Mouse (Mus musculus) cerebellum, postnatal 14 days (tissue): ENCODE data around the gene Sele.

Experiments
- DNase-seq, 2 experiments: peaks; one replicate each; pipeline ENCODE4 v3.0.0; 2021; ENCODE audit warnings: mixed read lengths in 2 of 2

The Sele gene

GRCm38 (mm10) chr1:164073091-164073490, 25.1 kb downstream of the Sele start:
- DNase-seq, result no peak

GRCm38 (mm10) chr1:164073803-164074202, 25.8 kb downstream of the Sele start:
- no peak for DNase-seq

GRCm38 (mm10) chr1:164074606-164075140, 26.6 kb downstream of the Sele start:
- DNase-seq, result no peak

- DNase-seq, result no peak
Measured at GRCm38 (mm10) chr1:164075416-164075815, 27.4 kb downstream of the Sele start.

- no peak for DNase-seq
Measured at GRCm38 (mm10) chr1:164076441-164076840, 28.4 kb downstream of the Sele start.

- no peak for DNase-seq
Measured at GRCm38 (mm10) chr1:164077031-164077430, 29.0 kb downstream of the Sele start.

DNA sequence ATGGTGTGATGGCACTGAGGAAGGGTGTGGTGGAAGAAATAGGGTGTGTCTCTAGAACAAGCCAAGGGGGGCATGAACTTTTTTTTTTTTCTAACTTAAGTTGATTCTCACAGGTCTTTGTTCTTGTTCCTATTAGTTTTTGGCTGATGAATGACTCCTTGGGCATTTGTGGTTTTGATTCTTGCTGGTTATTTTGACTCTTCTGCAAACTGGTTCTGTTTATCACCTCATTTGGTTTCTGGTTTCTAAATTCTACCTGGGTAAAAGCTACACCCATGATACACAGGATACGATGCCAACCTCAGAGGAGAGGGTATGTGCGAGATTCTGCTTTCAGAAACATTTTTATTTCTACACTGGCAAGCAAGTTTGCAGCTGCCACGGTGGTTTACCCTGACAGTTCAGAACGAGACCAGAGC, 30.3 kb downstream of the Sele start:
- DNase-seq, result no peak

DNA sequence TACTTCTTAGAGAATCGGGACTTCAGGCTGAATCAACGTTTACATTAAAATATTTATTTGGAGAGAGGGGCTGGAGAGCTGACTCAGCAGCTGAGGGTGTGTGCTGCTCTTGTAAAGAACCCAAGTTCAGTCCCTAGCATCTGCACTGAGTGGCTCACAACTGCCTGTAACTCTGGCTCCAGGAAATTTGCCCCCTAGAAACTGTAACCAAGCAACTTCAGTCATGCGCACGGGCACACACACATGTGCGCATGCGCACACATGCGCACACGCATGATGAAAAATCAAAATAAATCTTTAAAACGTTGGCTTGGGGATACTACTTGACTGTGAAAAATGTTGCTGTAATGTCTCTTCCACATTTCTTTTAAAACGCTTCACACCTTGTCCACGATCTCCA, 31.1 kb downstream of the Sele start:
- no peak for DNase-seq

DNA sequence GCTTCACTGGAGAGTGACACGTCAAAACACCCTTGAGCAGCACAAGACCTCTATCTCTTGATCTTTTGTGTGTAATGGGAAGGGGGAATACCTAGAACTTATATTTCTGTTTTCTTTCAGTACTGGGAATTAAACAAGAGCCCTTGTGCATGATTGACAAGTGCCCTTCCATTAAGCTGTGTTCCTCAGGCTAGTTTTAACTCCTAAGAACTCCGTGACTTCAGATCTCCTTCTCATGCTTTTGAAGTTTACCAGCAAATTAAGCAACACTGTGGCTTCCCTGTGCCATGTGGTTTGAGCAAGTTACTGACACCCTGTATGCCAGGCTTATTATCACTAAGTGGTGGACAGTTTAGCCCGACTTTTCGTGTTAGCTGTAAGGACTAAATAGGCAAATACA, 35.0 kb downstream of the Sele start:
- no peak for DNase-seq

DNA sequence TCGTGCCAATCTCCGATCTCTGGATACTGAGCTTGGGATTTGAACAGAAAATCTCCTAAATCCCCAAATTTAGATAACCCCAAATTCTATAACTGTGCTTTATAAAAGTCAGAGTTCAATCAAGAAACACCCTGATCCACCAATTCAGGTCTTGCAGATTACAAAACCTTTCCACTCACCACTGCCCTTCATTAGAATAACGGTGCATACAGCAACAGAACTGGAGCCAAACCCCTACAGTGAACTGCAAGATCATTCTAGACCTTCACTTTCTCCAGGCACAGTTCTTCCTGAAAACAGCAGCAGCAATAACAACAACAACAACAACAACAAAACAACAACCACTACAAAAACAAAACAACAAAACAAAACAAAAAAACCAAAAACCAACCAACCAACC, 38.8 kb downstream of the Sele start:
- no peak for DNase-seq

DNA sequence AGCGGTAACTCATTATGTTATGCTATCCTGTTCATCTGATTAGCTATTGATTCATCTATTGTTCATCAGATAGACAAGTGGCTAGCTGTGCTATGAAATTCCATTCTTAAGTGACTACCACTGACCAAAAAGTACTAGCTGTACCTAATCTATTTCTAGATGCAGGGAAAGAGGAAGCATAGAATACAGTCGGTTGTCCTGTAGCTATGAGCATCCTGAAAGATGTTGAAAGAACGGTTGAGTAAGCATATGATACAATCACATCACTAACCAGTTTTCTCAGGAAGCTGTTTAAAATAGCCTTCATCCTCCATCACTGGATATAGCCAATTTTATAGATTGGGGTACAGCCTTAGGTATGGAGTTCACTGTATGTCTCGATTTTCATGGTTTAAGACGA, 39.8 kb downstream of the Sele start:
- DNase-seq, result no peak

DNA sequence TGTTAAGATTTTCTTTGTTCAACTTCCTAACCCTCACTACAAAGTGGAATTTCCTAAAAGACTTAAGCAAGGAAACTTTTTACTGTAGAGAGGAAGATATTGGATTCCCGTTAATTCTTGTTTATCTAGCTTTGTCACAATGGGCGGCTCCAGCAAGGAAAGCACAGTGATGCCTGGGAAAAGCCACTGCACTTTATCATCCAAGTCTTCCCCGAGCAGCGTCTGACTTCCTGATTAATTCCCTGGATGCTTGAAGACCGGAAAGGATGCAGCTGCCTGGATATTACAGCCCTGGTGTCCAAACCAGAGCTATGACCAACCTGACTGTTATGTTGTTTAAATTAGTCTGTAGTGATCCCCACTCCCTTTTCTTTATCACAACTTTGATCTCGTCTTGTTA, 48.7 kb downstream of the Sele start:
- DNase-seq, result no peak

- no peak for DNase-seq
Measured at GRCm38 (mm10) chr1:164097911-164098310, 49.9 kb downstream of the Sele start.

DNA sequence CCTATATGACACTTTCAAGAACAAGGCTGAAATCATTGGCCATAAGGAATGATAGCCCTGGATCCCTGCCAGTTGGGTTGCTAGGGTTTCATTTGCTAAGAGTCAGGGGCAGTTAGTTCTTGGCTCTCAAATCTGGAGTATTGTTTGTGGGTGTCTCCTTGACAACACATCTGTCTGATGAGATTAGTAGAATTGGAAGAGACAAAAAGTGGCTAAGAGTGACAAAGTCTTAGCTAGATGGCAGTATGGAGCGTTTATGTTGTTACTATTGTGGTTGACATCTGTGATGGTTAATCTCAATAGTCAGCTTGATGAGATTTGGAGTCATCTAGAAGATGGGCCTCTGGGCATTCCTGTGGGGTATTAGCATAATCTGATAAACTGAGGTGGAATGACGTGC, 50.3 kb downstream of the Sele start:
- DNase-seq, result peak in 1 of 2 experiments; percentile 7
